Mouse (Mus musculus) small intestine, adult 2 months (tissue): ENCODE data around the gene Icam1.

Experiments used
- CTCF ChIP-seq: fragments of 200-500 bp; IDR thresholded peaks from 2 replicates; pipeline ENCODE4 v1.5.1; 2012; ENCODE audit warnings: low read depth, mild to moderate bottlenecking, control low read depth, inconsistent platforms, low read length, moderate library complexity, mixed read lengths; ENCODE audit not compliant: insufficient replicate concordance, insufficient read length; ENCODE audit errors: extremely low read depth
- POLR2A ChIP-seq: fragments of 200-500 bp; IDR thresholded peaks from 2 replicates; pipeline ENCODE4 v1.6.1; 2012; ENCODE audit warnings: low read depth, mild to moderate bottlenecking, control low read depth, inconsistent platforms, low read length, moderate library complexity

GRCm38 (mm10) chr9:21072641-21073040 lies 56.9 kb downstream of the Icam1 start:
- TF ChIP-seq POLR2A = no peak
- TF ChIP-seq CTCF = no peak
